Mouse (Mus musculus): Measurements from ENCODE around the gene Hectd4.

DNA sequence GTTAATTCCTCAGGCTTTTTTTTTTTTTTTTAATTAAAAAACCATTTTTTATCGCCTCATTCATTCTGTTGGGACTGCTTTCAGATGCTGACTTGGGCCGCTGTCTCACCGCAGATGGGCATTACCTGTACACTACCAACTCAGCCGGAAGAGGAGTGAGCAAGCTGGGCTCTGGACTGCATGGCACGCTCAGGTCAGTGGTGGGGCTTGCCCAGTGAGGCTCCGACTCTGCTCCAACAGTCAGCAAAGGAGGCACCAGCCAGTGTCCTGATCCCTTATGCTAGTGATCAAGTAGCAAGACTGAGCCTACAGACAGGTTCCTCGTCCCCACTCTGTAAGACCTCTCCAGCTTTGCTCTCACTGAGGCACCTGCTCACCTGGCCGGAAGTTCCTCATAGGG lies 42.4 kb downstream of the Hectd4 start:
- TF ChIP-seq POLR2A (IDR thresholded peaks at IDR 0.05; ENCODE audit: borderline replicate concordance, extremely low read depth, low read depth, low read length): no peak
- TF ChIP-seq CTCF (IDR thresholded peaks at IDR 0.05; ENCODE audit: insufficient read depth, low read length): no peak
